Mouse (Mus musculus) kidney, postnatal 10 days (tissue): ENCODE measurements around the gene Cdhr2.

Source experiments
- DNase-seq: peaks from one replicate; pipeline ENCODE4 v3.0.0; 2021; ENCODE audit warnings: mixed read lengths

Gene Cdhr2

DNA sequence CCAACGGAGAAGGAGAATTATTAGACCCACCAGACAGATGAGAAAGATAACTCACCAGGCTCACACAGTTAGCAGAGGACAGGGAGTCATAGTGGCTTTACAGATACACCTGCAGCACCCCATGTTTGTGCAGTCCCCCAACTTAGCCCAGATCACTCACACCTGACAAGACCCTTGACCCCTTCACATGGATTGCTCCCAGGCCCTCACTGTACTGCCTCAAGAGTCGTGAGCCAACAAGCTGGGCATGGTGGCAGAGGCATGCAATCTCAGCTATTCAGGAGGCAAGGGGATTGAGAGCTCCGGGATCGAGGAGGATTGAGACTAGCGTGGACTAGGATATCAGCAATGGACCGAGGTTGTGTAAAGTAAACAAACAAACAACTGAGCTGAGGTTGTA, 52.5 kb downstream of the Cdhr2 start:
- no peak for DNase-seq

DNA sequence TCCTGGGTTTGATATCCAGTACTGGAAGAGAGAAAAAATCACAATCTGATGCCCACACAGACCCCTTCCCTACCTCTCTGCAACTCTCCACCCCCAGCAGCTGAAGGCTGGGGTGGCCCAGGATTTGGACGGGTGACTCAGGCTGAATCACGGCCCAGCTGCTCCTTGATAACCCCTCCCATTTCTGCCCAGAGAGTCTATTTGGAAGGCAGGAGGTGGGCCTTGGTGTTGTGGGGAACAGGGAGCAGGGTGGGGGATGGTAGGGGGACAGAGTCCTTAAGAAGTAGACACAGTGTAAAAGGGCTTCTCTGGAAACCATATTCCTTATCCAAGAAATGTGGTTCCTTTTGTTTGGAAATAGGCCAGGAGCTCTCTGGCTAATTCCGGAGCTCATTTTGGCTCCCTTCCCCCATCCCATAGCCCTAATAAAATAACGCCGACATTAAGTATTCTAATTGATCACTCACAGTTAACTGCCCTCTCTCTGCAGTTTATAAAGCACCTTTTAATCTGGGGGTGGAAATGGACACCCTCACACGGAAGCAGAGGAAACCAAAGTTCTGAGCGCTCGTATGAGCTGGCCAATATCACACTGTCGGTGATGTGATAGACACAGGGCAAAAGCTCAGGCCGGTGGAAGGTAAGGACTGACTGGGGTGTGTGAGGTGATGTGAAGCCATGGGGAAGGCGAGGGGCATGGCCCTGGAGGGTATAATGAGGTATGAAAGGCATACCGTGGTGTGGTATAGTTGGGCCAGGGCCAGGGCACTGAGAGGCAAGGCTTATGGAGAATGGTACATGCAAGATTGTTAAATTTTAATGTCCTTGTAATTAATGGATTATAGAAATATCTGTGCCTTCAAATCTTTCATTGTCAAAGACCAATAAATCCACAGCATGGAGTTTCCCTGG, 53.2 kb downstream of the Cdhr2 start:
- no peak for DNase-seq

GRCm38 (mm10) chr13:54755201-54755830, 54.1 kb downstream of the Cdhr2 start:
- no peak for DNase-seq

DNA sequence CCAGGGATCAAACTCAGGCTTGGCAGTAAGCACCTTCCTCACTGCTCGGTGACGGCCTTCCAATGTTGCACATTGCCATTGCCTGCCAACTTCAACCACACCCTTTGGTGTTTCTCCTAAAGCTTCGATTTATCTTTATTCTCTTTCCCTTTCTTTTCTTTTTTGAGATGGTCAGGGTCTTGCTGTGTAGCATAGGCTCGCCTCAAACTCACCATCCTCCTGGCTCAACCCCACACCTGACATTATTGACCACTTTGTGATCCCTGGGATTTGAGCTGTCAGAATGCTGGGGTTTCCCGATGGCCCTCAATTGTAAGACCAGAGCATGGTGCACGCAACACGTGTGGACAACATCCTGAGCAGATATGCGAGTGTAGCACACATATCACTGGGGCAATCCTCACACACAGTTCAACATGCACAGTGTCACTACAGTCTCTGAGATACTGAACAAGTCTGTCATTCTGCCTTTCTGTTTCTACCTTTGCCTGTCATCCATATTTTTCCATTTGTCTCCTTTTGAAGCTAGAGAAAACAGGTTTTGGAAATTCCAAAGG, 55.0 kb downstream of the Cdhr2 start:
- DNase-seq, result no peak

- no peak for DNase-seq
These were observed 56.0 kb downstream of the Cdhr2 start for GRCm38 (mm10) chr13:54757093-54757830.

DNA sequence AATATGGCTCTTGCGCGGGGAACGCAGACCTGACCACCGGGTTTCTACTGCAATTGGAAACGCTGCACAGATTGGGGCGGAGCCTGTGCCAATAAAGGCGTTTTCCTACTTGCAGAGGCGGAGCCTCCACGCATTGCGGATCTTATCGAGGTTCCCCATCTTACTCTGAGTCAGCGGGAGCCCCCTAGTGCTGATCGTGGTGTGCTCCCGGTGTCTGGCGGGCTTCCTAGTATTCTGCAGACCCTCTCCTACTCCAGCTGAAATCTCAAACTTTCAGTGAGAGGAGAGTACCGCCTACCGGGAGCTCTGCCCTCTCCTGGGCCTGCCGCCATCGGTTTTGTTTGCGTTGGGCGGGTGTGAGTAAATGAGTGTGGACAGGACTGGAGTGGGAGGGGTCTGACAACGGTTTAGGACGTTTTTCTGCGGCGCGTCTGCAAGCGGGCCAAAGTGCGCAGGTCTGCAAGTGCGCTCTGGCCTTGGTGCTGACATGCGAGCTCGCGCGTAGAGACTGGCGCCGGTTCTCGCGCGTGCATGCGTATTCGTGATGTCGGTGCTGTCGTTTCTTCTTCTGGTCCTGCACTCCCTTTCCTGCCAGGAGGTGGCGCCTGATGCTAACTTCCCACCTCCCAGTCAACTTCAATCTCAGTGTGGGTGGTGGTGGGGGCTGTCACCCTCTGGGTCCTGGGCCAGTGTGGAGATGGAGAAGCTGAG, 56.9 kb downstream of the Cdhr2 start:
- DNase-seq, result peak; percentile 91

DNA sequence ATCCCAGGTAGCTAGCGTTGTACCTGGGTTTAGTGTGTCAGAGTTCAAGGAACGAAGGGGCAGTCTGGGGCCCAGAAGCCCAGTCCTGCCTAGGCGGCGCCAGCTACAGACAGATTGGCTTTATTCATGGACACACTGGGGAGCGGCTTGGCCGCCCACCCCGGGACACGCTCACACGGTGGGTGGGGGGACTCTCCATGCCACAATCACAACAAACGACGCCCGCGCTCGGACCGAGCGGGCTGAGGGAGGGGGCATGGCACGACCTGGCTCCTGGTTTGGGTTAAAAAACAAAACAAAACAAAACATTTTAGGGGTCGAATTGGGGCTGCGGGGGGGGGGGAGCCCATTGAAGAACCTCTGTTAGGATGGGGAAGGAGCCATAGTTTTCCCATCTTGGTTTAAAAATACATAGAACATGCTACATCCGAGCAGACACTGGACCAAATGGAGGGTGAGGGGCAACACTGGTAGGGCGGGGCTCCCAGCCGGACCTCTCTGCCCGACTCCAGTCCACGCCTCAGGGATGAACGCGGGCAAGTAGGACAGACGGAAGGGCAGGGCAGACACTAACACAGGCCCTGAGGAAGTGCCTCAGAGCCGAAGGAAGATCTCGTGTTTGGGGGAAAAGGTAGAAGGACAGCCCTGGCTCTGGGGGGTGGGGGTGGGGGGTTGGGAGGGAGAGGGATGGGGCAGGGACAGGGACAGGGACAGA, 57.7 kb downstream of the Cdhr2 start:
- DNase-seq, result no peak

DNA sequence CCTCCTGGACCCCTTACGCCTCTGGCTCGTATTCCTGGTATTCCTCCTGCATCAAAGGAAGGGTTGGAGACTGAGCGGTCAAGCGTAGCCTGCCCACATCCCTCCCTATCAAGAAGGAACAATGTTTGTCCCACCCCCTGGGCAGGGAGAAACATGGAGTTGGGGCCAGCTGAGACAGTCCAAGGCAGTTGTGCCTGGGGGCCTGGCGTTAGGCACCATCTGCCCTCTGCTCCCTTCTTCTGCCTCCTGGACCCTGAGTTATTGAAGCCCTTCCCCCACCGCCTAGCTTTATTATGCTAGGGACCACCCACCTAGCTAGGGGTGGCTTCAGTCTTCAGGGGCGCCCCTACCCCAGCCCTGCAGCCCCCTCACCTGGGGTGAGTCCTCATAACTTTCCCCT, 58.2 kb downstream of the Cdhr2 start:
- DNase-seq, result no peak

DNA sequence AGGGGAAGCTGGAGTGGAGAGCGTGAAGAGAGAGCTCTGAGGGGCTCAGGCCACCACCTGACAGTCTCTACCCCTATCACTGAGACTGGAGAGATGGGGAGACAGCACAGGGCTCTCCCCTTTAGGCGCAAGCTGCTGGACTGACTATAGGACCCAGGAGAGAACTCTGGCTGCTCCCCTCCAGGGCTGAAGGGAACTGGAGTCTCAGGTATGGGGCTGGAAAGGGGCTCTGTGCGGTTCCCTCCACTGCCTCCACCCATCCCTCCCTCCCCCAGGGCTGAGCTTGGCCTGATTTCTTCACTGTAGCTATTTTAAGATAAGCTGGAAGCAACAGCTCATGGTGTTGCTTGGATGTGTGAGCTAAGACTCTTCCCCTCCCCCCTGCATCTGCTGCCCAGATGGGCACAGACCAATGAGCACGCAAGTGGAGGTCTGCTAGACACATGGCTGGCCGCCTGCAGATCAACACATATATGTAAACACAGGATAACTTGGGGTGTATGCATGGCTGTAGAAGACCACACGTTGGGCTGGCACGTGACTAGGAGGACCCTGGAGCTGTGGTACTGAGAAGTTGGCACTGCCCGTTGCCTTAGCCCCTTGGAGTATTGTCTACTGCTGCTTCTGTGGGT, 59.0 kb downstream of the Cdhr2 start:
- no peak for DNase-seq

- no peak for DNase-seq
These were observed 59.6 kb downstream of the Cdhr2 start for GRCm38 (mm10) chr13:54760906-54761305.

GRCm38 (mm10) chr13:54765281-54766191, 64.3 kb downstream of the Cdhr2 start:
- DNase-seq, result no peak

DNA sequence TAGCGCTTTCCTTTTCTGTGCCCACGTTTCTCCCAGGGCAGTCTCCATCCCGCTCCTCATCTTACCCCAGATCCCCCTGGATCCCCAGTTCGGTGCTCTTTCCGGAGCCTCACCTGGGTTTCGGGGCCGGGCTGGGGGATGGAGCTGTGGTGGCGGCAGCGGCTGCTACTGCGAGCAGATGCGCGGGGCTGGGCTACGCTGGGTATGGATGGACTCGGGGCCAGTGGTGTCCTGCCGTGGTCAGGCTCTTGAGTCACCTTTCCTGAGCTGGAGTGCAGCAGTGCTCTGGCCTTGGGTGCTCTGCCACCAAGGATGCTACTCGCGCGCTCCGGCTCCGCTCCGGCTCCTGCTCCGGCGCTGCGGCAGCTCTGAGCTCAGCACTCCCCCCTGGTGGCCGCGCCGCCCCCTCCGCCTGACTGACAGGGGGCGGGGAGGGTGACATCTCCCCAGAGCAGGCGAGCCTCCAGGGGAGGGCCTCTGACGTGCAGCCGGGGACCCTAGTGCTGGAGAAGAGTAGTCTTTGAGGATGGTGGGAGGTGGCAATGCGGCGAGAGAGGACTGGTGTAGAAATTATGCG, 65.0 kb downstream of the Cdhr2 start, which contains the start of gene Sncb:
Sncb (minus strand) TSS at position 404 of the 577 bp plus-strand sequence.
- DNase-seq, result peak; percentile 70

DNA sequence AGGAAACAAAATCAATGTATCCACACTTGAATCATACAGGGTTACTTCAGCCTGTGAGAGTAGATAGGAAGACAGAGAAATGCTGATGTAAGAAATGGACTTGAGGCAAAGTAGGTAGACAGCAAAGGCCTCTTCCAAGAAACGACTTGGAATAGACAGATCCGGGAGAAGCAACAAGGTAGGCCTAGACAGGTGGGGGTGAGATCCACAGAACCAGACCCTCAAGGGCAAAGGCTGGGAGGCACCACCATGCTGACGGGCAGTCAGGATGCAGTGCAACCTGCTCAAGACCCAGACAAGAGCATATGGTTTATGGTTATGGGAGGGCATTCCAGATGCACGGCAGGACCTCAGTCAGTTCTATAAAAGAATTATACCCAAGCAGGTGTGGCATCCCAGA, 65.8 kb downstream of the Cdhr2 start:
- DNase-seq, result no peak

DNA sequence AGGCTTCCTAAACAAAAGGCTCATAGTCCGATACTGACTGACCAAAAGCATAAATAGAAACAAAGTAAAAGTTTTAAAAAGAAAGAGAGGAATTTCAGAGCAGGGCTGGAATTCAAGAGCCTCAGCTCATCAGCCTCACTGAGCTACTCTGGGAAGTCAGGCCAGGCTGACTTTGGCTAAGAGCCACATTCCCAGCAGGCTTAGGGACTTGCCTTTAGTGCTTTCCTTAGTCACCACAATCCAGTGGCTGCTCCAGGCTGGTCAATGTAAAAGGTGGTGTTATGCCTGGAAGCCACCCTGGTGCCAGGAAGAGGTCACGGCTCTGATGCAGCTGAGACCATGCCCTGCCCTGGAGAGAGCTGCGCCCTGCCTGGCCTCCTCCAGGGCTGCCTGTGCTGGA, 79.3 kb downstream of the Cdhr2 start:
- peak; percentile 65 for DNase-seq

GRCm38 (mm10) chr13:54781086-54781485, 79.8 kb downstream of the Cdhr2 start:
- DNase-seq, result no peak

DNA sequence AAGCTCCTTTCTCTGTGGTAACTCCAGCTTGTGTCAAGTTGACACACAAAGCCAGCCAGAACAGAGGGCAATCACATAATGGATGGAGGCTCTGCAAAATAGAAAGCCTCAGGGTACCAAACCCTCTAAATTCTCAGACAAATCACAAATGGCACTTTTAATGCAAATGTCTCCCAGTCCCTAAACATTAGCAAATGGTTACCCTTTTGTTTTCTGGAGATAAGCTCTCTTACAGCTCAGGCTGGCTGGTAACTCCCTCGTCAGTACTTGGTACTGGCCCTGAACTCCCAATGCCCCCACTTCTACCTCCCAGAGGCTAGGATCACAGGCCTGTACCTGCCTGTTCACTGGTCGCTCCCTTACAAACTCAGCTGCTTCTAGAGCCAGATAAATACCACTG, 82.0 kb downstream of the Cdhr2 start:
- DNase-seq, result no peak

GRCm38 (mm10) chr13:54783698-54784097, 82.4 kb downstream of the Cdhr2 start, which contains the start of gene Eif4e1b:
Eif4e1b (plus strand) TSS chr13:54783998.
- DNase-seq, result no peak
